ENCODE assay signal across 26 mouse cellular contexts in the genomic region with DNA sequence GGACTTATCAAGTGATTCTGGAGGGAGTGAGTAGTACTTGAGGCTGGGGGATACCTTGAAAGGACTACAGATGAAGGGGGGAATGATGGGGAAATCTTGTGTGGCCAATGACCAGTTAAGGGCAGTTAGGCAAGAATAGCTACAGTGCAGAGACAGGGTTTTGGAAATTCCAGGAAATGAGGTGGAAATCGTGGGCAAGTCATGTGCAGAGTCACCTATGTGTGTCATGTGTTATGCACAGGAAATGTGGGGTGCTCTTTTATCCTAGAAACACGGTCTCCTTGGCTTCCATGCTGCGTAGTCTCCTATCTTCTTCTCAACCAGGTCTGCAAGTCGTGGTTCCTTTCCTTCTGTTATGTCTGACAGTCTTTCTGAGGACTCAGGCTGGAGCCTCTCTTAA. TPM values are rescaled to one million over a fixed set of nuclear protein-coding genes. Genes with fewer than 3 reads are reported as not detected.
DNase-seq lines count a peak whose midpoint lies in the region; ATAC-seq lines count a peak whose summit lies in the region.
"Had no signal": no experiment of that assay in that cellular context is flagged by ENCODE, and none has a peak within 500 bp of the region (broad histone marks: within the 10 kb centered on the region; RNA-seq: fewer than 3 reads in every experiment).

No protein-coding gene starts in this region.

- no peak overlapping the region for H3K9ac ChIP-seq in forebrain, embryonic 15.5 days (replicated peaks)
- H3K9ac ChIP-seq: embryonic facial prominence, embryonic 13.5 days; embryonic facial prominence, embryonic 15.5 days; forebrain, embryonic 13.5 days had no signal

- peaks cover 11% of the 10 kb centered on the region for H3K4me1 ChIP-seq in brown adipose tissue, adult 24 weeks (ENCODE audit: control insufficient read depth, insufficient read depth, insufficient read length, low read length)
- no peaks in the 10 kb centered on the region for H3K4me1 ChIP-seq in forebrain, embryonic 15.5 days
- H3K4me1 ChIP-seq in embryonic facial prominence, embryonic 10.5 days, result peaks cover 13% of the 10 kb centered on the region
- H3K4me1 ChIP-seq: embryonic facial prominence, embryonic 15.5 days; forebrain, embryonic 13.5 days had no signal

- no peak overlapping the region for H3K4me2 ChIP-seq in forebrain, embryonic 15.5 days (replicated peaks)
- H3K4me2 ChIP-seq: embryonic facial prominence, embryonic 13.5 days; embryonic facial prominence, embryonic 15.5 days; forebrain, embryonic 13.5 days had no signal

- H3K9me3 ChIP-seq in forebrain, embryonic 15.5 days, result no peaks in the 10 kb centered on the region
- no peaks in the 10 kb centered on the region for H3K9me3 ChIP-seq in embryonic facial prominence, embryonic 10.5 days
- H3K9me3 ChIP-seq: embryonic facial prominence, embryonic 13.5 days; embryonic facial prominence, embryonic 15.5 days; forebrain, embryonic 13.5 days had no signal

- H3K36me3 ChIP-seq in forebrain, embryonic 15.5 days, result no peaks in the 10 kb centered on the region
- H3K36me3 ChIP-seq in embryonic facial prominence, embryonic 10.5 days (replicated peaks), result no peaks in the 10 kb centered on the region
- H3K36me3 ChIP-seq: embryonic facial prominence, embryonic 13.5 days; embryonic facial prominence, embryonic 15.5 days had no signal

- H3K27ac ChIP-seq in brown adipose tissue, adult 24 weeks (replicated peaks; ENCODE audit: low read depth, low read length), result peak overlapping the region; percentile 99
- no peak overlapping the region for H3K27ac ChIP-seq in forebrain, embryonic 15.5 days (replicated peaks)
- H3K27ac ChIP-seq in embryonic facial prominence, embryonic 10.5 days (replicated peaks), result no peak overlapping the region
- H3K27ac ChIP-seq: embryonic facial prominence, embryonic 13.5 days; embryonic facial prominence, embryonic 15.5 days; forebrain, embryonic 13.5 days had no signal

- peak; percentile 54 for ATAC-seq in megakaryocyte, adult 5-6 weeks (ENCODE audit: poor library complexity, severe bottlenecking)
- ATAC-seq in forebrain, embryonic 15.5 days (replicated peaks), result no peak
- ATAC-seq: forebrain, embryonic 13.5 days; forebrain, embryonic 16.5 days had no signal

- WGBS in forebrain, embryonic 15.5 days, result 80% methylated on average over 4 of the region's 4 CpGs
- WGBS in embryonic facial prominence, embryonic 10.5 days, result 86% methylated on average over 4 of the region's 4 CpGs

- DNase-seq in CD4-positive helper T cell, adult 2 months (ENCODE audit: low read depth, low spot score), result peak; percentile 13
- DNase-seq in naive thymus-derived CD4-positive, alpha-beta T cell, adult 2 months (ENCODE audit: low read depth), result peak; percentile 45
- no peak for DNase-seq in layer of hippocampus, adult 9-10 months (ENCODE audit: low spot score)
- DNase-seq in embryonic facial prominence, embryonic 10.5 days (ENCODE audit: low spot score), result no peak
- no peak for DNase-seq in frontal cortex, postnatal 14 days (ENCODE audit: low spot score in 2 of 2)
- DNase-seq: adrenal gland, adult 2 months; adrenal gland, postnatal 10 days; adrenal gland, postnatal 25 days; B cell, adult 2 months; cerebellum, adult 11 months; cerebellum, adult 18-20 months; cerebellum, adult 8-10 months; cerebellum, adult 9-11 months; cerebellum, postnatal 14 days; cerebellum, postnatal 36 days had no signal

- H3K27me3 ChIP-seq in forebrain, embryonic 15.5 days, result no peaks in the 10 kb centered on the region
- peaks cover 4% of the 10 kb centered on the region; the same call in 1 of the 2 replicates for H3K27me3 ChIP-seq in embryonic facial prominence, embryonic 10.5 days (replicated peaks; ENCODE audit: low read depth, poor library complexity, severe bottlenecking)
- H3K27me3 ChIP-seq: embryonic facial prominence, embryonic 13.5 days; embryonic facial prominence, embryonic 15.5 days; forebrain, embryonic 13.5 days had no signal

- H3K4me3 ChIP-seq in brown adipose tissue, adult 24 weeks (ENCODE audit: insufficient read depth, low read depth, low read length), result no peak overlapping the region
- no peak overlapping the region for H3K4me3 ChIP-seq in forebrain, embryonic 15.5 days
- H3K4me3 ChIP-seq in embryonic facial prominence, embryonic 10.5 days, result no peak overlapping the region
- H3K4me3 ChIP-seq: embryonic facial prominence, embryonic 13.5 days; embryonic facial prominence, embryonic 15.5 days; erythroblast, embryonic 14.5 days; forebrain, embryonic 13.5 days had no signal

RNA-seq across cellular contexts. Expression of gene G0s2, which starts 6.5 kb away (rescaled TPM):
- polyA plus RNA-seq in brown adipose tissue, adult 24 weeks (2012; ENCODE audit: insufficient read depth, insufficient read length, missing spikeins), result 473 and 1,174 TPM in 2 replicates
- total RNA-seq in megakaryocyte, adult 5-6 weeks (2015), result 31.0 and 35.4 TPM in 2 replicates
- total RNA-seq in megakaryocyte, adult 5-6 weeks (2017), result 40.3 and 46.3 TPM in 2 replicates
- polyA plus RNA-seq in forebrain, embryonic 15.5 days (2015; fragmentation: Nextera tagmentation; extraction: Ambion mirVana), result 5.1 and 5.3 TPM in 2 replicates
- polyA plus RNA-seq in embryonic facial prominence, embryonic 10.5 days (2016; fragmentation: Nextera tagmentation; extraction: Ambion mirVana), result 7.0 and 7.7 TPM in 2 replicates
- total RNA-seq: MEL had no signal

RNA-seq across cellular contexts. Expression of gene Hsd11b1, which starts 15.6 kb away (rescaled TPM):
- polyA plus RNA-seq in brown adipose tissue, adult 24 weeks (2012; ENCODE audit: insufficient read depth, insufficient read length, missing spikeins), result 219 and 423 TPM in 2 replicates
- total RNA-seq in megakaryocyte, adult 5-6 weeks (2015), result 77.6 and 78.5 TPM in 2 replicates
- 36.9 and 44.9 TPM in 2 replicates for total RNA-seq in megakaryocyte, adult 5-6 weeks (2017)
- 0.66 and 0.67 TPM in 2 replicates for polyA plus RNA-seq in forebrain, embryonic 15.5 days (2015; fragmentation: Nextera tagmentation; extraction: Ambion mirVana)
- polyA plus RNA-seq in embryonic facial prominence, embryonic 10.5 days (2016; fragmentation: Nextera tagmentation; extraction: Ambion mirVana), result 0.41 TPM in 1 of 2 replicates, not detected in the other
- total RNA-seq: MEL had no signal
- polyA plus RNA-seq: embryonic facial prominence, embryonic 11.5 days; erythroblast, embryonic 14.5 days; forebrain, embryonic 11.5 days had no signal

Comparison
In these comparisons a context has a peak if more than half of its experiments do, and no peak if none do; other contexts are left out.
1. DNase-seq: peak in CD4-positive helper T cell, adult 2 months (single experiment) and naive thymus-derived CD4-positive, alpha-beta T cell, adult 2 months (single experiment); none in layer of hippocampus, adult 9-10 months (single experiment), embryonic facial prominence, embryonic 10.5 days (single experiment) and frontal cortex, postnatal 14 days (0 of 2).
2. RNA of gene G0s2, which starts 6.5 kb away (polyA plus RNA-seq): 473 to 1,174 TPM in brown adipose tissue, adult 24 weeks; 7.0 to 7.7 TPM in embryonic facial prominence, embryonic 10.5 days and 5.1 to 5.3 TPM in forebrain, embryonic 15.5 days; every median in the first group is over 10 times any median in the second.
3. RNA of gene Hsd11b1, which starts 15.6 kb away (polyA plus RNA-seq): 219 to 423 TPM in brown adipose tissue, adult 24 weeks; 0.66 to 0.67 TPM in forebrain, embryonic 15.5 days and 0.41 TPM in embryonic facial prominence, embryonic 10.5 days; every median in the first group is over 100 times any median in the second.